ENCODE assay signal across 29 mouse cellular contexts in genomic region chr11:115391358-115391757, GRCm38 (mm10). TPM values are rescaled to one million over a fixed set of nuclear protein-coding genes. Genes with fewer than 3 reads are reported as not detected.
"Had no signal": no experiment of that assay in that cellular context is flagged by ENCODE, and none has a peak within 500 bp of the region (broad histone marks: within the 10 kb centered on the region; RNA-seq: fewer than 3 reads in every experiment).

No protein-coding gene starts in this region.

- DNase-seq: left cerebral cortex, postnatal 4 days; liver; liver, embryonic 13.5 days; liver, postnatal 0 days; lung, adult 18-20 months; lung, adult 2 months; lung, embryonic 14.5 days; lung, postnatal 10 days; lung, postnatal 14 days; lung, postnatal 36 days; lung, postnatal 4 days; midbrain, embryonic 14.5 days had no signal

- H3K27me3 ChIP-seq: limb, embryonic 13.5 days; limb, embryonic 15.5 days; lung, embryonic 15.5 days; midbrain, embryonic 12.5 days; midbrain, embryonic 13.5 days; midbrain, embryonic 15.5 days had no signal

- H3K4me1 ChIP-seq: limb, embryonic 12.5 days; limb, embryonic 13.5 days; liver, embryonic 15.5 days; lung, embryonic 15.5 days; midbrain, embryonic 12.5 days had no signal

- H3K9me3 ChIP-seq: limb, embryonic 10.5 days; limb, embryonic 12.5 days; limb, embryonic 13.5 days; limb, embryonic 15.5 days; liver, embryonic 12.5 days; liver, embryonic 13.5 days; liver, embryonic 15.5 days; lung, embryonic 15.5 days; midbrain, embryonic 10.5 days; midbrain, embryonic 12.5 days; midbrain, embryonic 13.5 days; midbrain, embryonic 15.5 days had no signal

- H3K36me3 ChIP-seq: liver, embryonic 13.5 days; liver, embryonic 15.5 days had no signal

- H3K27ac ChIP-seq: limb, embryonic 10.5 days; limb, embryonic 12.5 days; limb, embryonic 13.5 days; limb, embryonic 15.5 days; liver, embryonic 12.5 days; liver, embryonic 13.5 days; liver, embryonic 14.5 days; liver, embryonic 15.5 days; lung, embryonic 15.5 days; macrophage; midbrain, embryonic 10.5 days; midbrain, embryonic 12.5 days; midbrain, embryonic 13.5 days; midbrain, embryonic 15.5 days had no signal

- H3K4me3 ChIP-seq: limb, embryonic 10.5 days; limb, embryonic 12.5 days; limb, embryonic 13.5 days; limb, embryonic 15.5 days; liver, embryonic 12.5 days; liver, embryonic 13.5 days; liver, embryonic 15.5 days; lung, embryonic 15.5 days; megakaryocyte, embryonic 14.5 days; midbrain, embryonic 10.5 days; midbrain, embryonic 12.5 days; midbrain, embryonic 13.5 days; midbrain, embryonic 15.5 days; myocyte had no signal

- H3K9ac ChIP-seq: limb, embryonic 12.5 days; limb, embryonic 13.5 days; limb, embryonic 15.5 days; liver, embryonic 12.5 days; liver, embryonic 13.5 days; liver, embryonic 14.5 days; liver, embryonic 15.5 days; liver, postnatal 0 days; lung, embryonic 14.5 days; lung, embryonic 15.5 days; midbrain, embryonic 12.5 days; midbrain, embryonic 13.5 days; midbrain, embryonic 15.5 days had no signal

RNA-seq across cellular contexts. Expression of gene Cdr2l, which starts 9.6 kb away (rescaled TPM):
- total RNA-seq: megakaryocyte-erythroid progenitor cell, adult 5-6 weeks; monocyte, adult 5-6 weeks had no signal
- polyA plus RNA-seq: macrophage had no signal

RNA-seq across cellular contexts. Expression of gene Hid1, which starts 23.8 kb away (rescaled TPM):
- total RNA-seq: megakaryocyte-erythroid progenitor cell, adult 5-6 weeks had no signal
- polyA plus RNA-seq: macrophage had no signal
